Comparison of ENCODE assay signal across 25 mouse cellular contexts in genomic region chr7:50226621-50227020, GRCm38 (mm10).
"Had no signal": no experiment of that assay in that cellular context is flagged by ENCODE, and none has a peak within 500 bp of the region (broad histone marks: within the 10 kb centered on the region; RNA-seq: fewer than 3 reads in every experiment).

No protein-coding gene starts in this region.

- H3K4me3 ChIP-seq: gastrocnemius, adult 2 months; heart, adult 2 months; heart, embryonic 12.5 days; hindbrain, embryonic 10.5 days; hindbrain, embryonic 12.5 days; intestine, embryonic 15.5 days; layer of hippocampus, adult 2 months; left cerebral cortex, adult 2 months; limb, embryonic 10.5 days; limb, embryonic 12.5 days had no signal

- H3K9ac ChIP-seq: heart, embryonic 12.5 days; hindbrain, embryonic 12.5 days; hindbrain, embryonic 14.5 days; intestine, embryonic 15.5 days; limb, embryonic 12.5 days had no signal

- DNase-seq: gastrocnemius, adult 2 months; gastrocnemius, postnatal 10 days; gastrocnemius, postnatal 25 days; heart, adult 2 months; heart, postnatal 10 days; heart, postnatal 4 days; kidney, adult 18-20 months; kidney, adult 8-10 months; kidney, postnatal 10 days; kidney, postnatal 25 days; kidney, postnatal 4 days; liver had no signal

- ATAC-seq: hindbrain, embryonic 16.5 days; inflammation-experienced regulatory T-cells, adult 6 months; intestine, embryonic 15.5 days; intestine, postnatal 0 days had no signal

- H3K36me3 ChIP-seq: heart, embryonic 12.5 days; hindbrain, embryonic 10.5 days; hindbrain, embryonic 12.5 days; intestine, embryonic 15.5 days; limb, embryonic 10.5 days; limb, embryonic 12.5 days had no signal

- H3K4me2 ChIP-seq: heart, embryonic 12.5 days; hindbrain, embryonic 12.5 days; hindbrain, embryonic 14.5 days; intestine, embryonic 15.5 days; limb, embryonic 12.5 days; liver, embryonic 11.5 days had no signal

- H3K27ac ChIP-seq: gastrocnemius, adult 2 months; heart, adult 2 months; hindbrain, embryonic 10.5 days; hindbrain, embryonic 12.5 days; hindbrain, embryonic 14.5 days; intestine, embryonic 15.5 days; layer of hippocampus, adult 2 months; left cerebral cortex, adult 2 months; limb, embryonic 10.5 days; limb, embryonic 12.5 days had no signal

- H3K9me3 ChIP-seq: hindbrain, embryonic 12.5 days; intestine, embryonic 15.5 days; limb, embryonic 10.5 days; limb, embryonic 12.5 days had no signal

- H3K4me1 ChIP-seq: heart, embryonic 12.5 days; intestine, embryonic 15.5 days; limb, embryonic 10.5 days; limb, embryonic 12.5 days had no signal

- H3K27me3 ChIP-seq: heart, embryonic 12.5 days; intestine, embryonic 15.5 days; limb, embryonic 12.5 days had no signal
